Mouse (Mus musculus): ENCODE data around the gene Gm7995. TPM values are rescaled to one million over a fixed set of nuclear protein-coding genes. Genes with fewer than 3 reads are reported as not detected.
"Not testable (repeated sequence)": the region's sequence is repeated elsewhere in the genome, so short reads cannot be mapped to it uniquely, and the experiment has no call there.

Gene Gm7995
- polyA plus RNA-seq (2016; fragmentation: Nextera tagmentation; extraction: Ambion mirVana): not detected in 2 replicates

DNA sequence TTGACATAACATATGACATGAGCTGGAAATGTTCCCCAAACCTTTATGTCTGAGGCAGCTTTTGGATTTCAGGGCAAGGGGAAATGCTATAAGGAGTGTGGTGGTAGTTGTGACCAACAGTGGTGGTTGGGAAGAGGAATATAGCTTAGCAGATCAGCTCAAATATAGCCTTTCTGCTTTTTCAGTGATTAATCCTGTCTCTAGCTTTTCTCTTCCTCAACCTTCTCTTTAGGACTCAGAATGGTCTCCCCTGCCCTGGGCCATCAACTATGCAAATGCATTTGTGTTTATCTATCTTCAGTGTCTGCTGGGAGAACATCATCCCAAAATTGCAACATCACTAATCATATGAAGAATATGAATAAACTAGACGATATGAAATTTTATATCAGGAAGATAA lies at the start of gene Gm7995:
Gene Gm7995, plus strand, starts transcription at position 301 of the 400 bp plus-strand sequence.
- H3K4me1 ChIP-seq; H3K27me3 ChIP-seq; ATAC-seq (ENCODE audit: low FRiP score); H3K27ac ChIP-seq; H3K4me3 ChIP-seq; H3K9me3 ChIP-seq (replicated peaks); H3K36me3 ChIP-seq; H3K9ac ChIP-seq; H3K4me2 ChIP-seq (replicated peaks): not testable (repeated sequence)
- WGBS: no CpG with 5 or more reads among the region's 1 CpGs

DNA sequence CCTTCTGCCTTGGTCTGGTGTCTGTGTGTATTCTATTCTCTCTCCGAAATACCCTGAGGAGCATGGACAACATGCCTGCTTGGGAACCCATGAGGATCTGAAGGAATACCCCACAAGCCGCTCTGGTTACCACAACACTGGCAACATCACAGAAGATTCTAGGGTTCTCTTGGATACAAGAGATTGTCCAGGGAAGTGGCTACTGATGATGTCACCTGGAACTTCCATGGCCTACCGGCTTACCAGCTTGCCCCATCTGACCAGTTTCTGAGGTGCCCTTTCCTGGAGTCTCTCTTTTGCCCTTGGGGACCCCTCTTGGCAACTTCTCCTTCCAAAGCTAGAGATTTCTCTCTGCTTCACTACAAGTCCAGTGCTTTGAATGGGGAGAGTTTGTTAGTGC lies 12.8 kb upstream of the Gm7995 start, which contains the start of gene Gm9611:
Gene Gm9611, minus strand, starts transcription at position 101 of the 400 bp plus-strand sequence.
- ATAC-seq (ENCODE audit: low FRiP score): not testable (repeated sequence)
- WGBS: 100% methylated on average over 1 of the region's 3 CpGs

More for the DNA sequence above, 12.8 kb upstream of the Gm7995 start, which contains the start of gene Gm9611:
- not testable (repeated sequence) for H3K27me3 ChIP-seq; H3K27ac ChIP-seq; H3K4me3 ChIP-seq; H3K4me1 ChIP-seq; H3K36me3 ChIP-seq; H3K4me2 ChIP-seq (replicated peaks); H3K9ac ChIP-seq; H3K9me3 ChIP-seq (replicated peaks)

Small RNAs within 50 kb of the gene (microRNA-seq; reads per million reads assigned to microRNA genes)
- gene Gm25208 (not detected), gene Gm25892 (not detected)

Other genes starting within 250 kb of the Gm7995 start
- not detected in 2 replicates for gene Gm7951, start 192.8 kb upstream of the Gm7995 start, polyA plus RNA-seq (2016; fragmentation: Nextera tagmentation; extraction: Ambion mirVana)
- gene Gm17027, start 147.6 kb upstream of the Gm7995 start, polyA plus RNA-seq (2016; fragmentation: Nextera tagmentation; extraction: Ambion mirVana): not detected in 2 replicates
- gene Gm3573, start 119.4 kb upstream of the Gm7995 start, polyA plus RNA-seq (2016; fragmentation: Nextera tagmentation; extraction: Ambion mirVana): not detected in 2 replicates
- not detected in 2 replicates for gene Gm17026, start 50.2 kb upstream of the Gm7995 start, polyA plus RNA-seq (2016; fragmentation: Nextera tagmentation; extraction: Ambion mirVana)
- not detected in 2 replicates for gene Gm9611, start 12.9 kb upstream of the Gm7995 start, polyA plus RNA-seq (2016; fragmentation: Nextera tagmentation; extraction: Ambion mirVana)
- gene Gm8005, start 129.5 kb downstream of the Gm7995 start, polyA plus RNA-seq (2016; fragmentation: Nextera tagmentation; extraction: Ambion mirVana): not detected in 2 replicates
- not detected in 2 replicates for gene Gm8011, start 153.7 kb downstream of the Gm7995 start, polyA plus RNA-seq (2016; fragmentation: Nextera tagmentation; extraction: Ambion mirVana)
- not detected in 2 replicates for gene Gm8020, start 192.1 kb downstream of the Gm7995 start, polyA plus RNA-seq (2016; fragmentation: Nextera tagmentation; extraction: Ambion mirVana)
- gene Gm8024, start 214.1 kb downstream of the Gm7995 start, polyA plus RNA-seq (2016; fragmentation: Nextera tagmentation; extraction: Ambion mirVana): not detected in 2 replicates